Mouse (Mus musculus) urinary bladder, postnatal 10 days (tissue): ENCODE data around the gene Spdye4b.
"Not testable (repeated sequence)": the region's sequence is repeated elsewhere in the genome, so short reads cannot be mapped to it uniquely, and the experiment has no call there.

Experiments used
- DNase-seq: peaks from one replicate; pipeline ENCODE4 v3.0.0; 2022; ENCODE audit warnings: low spot score

Spdye4b gene

GRCm38 (mm10) chr5:143180255-143181076 lies at the start of gene Spdye4b, which contains the start of gene Rbak:
Spdye4b (plus strand) TSS chr5:143181017.
Rbak (minus strand) TSS chr5:143180775.
- peak; percentile 62 for DNase-seq

GRCm38 (mm10) chr5:143132935-143133514 lies 47.8 kb upstream of the Spdye4b start:
- no peak for DNase-seq

- not testable (repeated sequence) for DNase-seq
Observed at GRCm38 (mm10) chr5:143134216-143135010, 46.4 kb upstream of the Spdye4b start.

- no peak for DNase-seq
Observed at GRCm38 (mm10) chr5:143135042-143135441, 45.8 kb upstream of the Spdye4b start.

- DNase-seq, result no peak
Observed at GRCm38 (mm10) chr5:143137580-143137979, 43.2 kb upstream of the Spdye4b start.

DNA sequence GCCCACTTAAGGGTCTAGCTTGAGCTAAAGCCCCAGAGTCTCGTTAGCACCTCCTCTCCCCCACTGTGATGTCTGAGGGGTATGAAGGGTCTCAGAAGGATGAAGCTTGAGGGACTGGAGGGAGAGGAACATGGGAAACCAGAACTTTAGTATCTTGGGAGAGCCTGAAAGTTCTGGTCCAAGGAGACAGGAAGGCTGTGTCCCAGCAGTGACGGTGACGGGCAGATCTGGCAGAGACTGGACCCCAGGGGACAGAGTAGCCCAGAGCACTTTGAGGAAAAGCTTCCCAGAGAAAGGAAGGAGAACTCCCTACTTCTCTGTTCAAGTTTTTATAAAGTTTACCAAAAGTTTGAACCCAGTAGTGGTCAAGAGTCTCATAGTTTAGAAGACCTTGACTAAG lies 33.3 kb upstream of the Spdye4b start, which contains the start of gene Olfr718-ps1:
Gene Olfr718-ps1, minus strand, starts transcription at position 101 of the 400 bp plus-strand sequence.
- no peak for DNase-seq

DNA sequence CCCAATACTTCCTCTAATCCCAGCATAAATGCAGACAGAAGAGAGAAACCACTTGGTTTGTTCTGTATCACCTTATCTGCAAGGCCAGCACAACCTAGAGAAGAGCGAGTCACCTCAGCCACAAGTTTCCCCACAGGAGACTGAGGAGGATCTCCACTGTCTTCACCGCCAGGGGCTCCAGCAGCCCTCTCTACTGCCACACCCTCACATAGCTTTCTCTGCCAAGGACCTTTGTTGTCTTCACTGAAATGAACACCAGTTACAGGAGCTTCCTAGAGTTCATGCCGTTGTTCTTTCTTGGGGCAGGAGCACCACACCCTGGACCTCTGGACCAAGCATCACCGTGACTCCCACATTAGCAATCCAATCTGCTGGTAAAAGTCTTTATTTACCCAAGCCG lies 32.2 kb upstream of the Spdye4b start:
- DNase-seq, result no peak

GRCm38 (mm10) chr5:143149536-143149935 lies 31.3 kb upstream of the Spdye4b start:
- DNase-seq, result no peak

- DNase-seq, result no peak
Observed at GRCm38 (mm10) chr5:143150044-143150443, 30.8 kb upstream of the Spdye4b start.

GRCm38 (mm10) chr5:143153756-143154155 lies 27.1 kb upstream of the Spdye4b start:
- DNase-seq, result no peak

- DNase-seq, result no peak
Observed at GRCm38 (mm10) chr5:143155534-143155933, 25.3 kb upstream of the Spdye4b start.

- no peak for DNase-seq
Observed at GRCm38 (mm10) chr5:143165508-143166070, 15.2 kb upstream of the Spdye4b start.

- no peak for DNase-seq
Observed at GRCm38 (mm10) chr5:143175970-143176369, 4.8 kb upstream of the Spdye4b start.

DNA sequence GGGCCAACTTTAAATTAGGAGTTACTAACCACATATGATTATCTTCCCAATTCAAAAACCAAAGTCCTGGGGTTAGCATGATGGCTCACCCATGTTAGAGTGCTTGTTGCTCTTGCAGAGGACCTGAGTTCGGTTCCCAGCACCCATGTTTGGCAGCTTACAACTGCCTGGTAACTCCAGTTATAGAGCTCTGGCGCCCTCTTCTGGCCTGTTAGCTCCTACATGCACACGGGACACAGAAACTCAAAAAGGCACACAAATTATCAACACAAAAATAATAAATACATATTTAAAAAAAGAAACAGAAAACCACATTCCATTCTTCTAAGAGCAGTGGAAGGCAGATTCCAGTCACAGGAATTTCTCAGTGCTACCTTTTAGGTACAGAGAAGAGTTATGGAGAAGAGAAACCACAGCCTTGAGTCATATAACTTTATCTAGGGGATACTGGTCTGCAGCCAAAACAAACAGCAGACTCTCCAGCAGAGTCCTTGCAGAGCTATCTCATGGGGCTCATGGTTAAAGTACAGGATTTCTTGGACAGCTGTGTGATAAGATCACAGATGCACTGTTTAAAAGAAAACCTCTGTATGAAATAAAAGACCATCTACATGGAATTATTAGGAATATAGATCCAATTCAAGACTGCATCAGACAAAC lies 3.1 kb upstream of the Spdye4b start:
- no peak for DNase-seq

DNA sequence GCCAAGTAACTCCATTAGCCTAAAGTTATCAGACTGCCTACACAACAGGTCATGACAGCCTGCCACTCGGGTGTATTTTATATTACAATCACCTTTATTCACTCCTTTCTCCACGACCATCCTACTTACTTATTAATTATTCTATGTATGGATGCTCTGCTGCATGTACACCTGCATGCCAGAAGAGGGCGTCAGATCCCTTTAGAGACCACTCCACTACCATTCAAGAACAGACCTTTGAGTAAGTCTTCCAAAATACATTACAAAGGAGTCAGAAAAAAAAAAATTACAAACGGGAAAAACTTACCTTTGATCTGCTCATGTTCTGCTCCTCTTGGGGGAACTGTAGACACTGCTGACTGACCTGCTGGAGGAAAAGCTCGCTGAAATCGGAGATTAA lies 1.6 kb upstream of the Spdye4b start:
- no peak for DNase-seq

DNA sequence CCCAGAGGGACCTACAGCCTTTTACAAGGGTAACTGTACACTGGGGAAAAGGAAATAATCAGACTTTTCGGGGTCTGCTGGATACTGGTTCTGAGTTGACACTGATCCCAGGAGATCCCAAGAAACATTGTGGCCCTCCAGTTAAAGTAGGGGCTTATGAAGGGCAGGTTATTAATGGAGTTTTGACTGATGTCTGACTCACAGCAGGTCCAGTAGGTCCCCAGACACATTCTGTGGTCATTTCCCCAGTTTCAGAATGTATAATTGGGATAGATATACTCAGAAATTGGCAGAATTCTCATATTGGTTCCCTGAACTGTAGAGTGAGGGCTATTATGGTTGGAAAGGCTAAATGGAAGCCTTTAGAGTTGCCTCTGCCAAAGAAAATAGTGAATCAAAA lies 7.2 kb downstream of the Spdye4b start:
- not testable (repeated sequence) for DNase-seq

- DNase-seq, result no peak
Observed at GRCm38 (mm10) chr5:143192806-143193205, 12.0 kb downstream of the Spdye4b start.

DNA sequence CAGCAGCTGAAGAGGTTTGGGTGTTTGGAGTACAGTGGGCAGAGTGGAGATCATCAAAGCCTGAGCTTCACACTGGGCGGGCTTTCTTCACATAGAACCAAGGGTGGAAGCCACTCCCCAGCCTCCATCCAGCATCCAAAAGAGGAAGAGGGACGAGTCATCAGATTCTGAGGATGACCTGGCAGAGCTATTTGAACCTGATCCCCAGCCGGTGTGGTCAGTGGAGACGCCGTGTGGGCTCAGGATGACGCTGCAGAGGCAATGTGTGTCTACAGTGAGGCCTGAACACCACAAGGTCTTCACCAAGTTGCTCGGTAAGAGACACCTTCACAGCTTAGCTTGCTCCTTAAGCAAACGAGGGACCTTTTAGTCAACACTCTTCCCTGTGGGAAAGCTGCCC lies 13.9 kb downstream of the Spdye4b start:
- not testable (repeated sequence) for DNase-seq

DNA sequence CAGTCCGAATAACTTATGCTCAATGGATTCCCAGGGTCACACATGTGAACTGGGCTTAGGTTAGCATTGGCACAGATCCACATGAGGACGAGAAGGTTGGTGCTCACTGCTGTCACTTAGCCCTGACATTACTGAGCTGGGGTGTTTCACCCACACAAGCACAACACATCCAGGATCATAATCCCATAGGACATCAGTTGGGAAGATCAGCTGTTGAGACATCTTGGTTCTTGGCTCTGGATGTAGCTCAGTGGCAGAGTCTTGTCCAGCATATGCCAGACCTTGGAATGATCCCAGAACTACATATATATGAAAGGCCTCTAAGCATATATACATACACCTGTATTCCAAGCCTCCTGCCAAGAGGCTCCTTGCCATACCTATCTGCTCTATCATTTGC lies 14.3 kb downstream of the Spdye4b start:
- no peak for DNase-seq

- DNase-seq, result no peak
Observed at GRCm38 (mm10) chr5:143196506-143196905, 15.7 kb downstream of the Spdye4b start.

GRCm38 (mm10) chr5:143205015-143205414 lies 24.2 kb downstream of the Spdye4b start:
- no peak for DNase-seq

GRCm38 (mm10) chr5:143213832-143214231 lies 33.0 kb downstream of the Spdye4b start:
- DNase-seq, result no peak
